Comparison of ENCODE assay signal across 8 mouse cellular contexts in the genomic region with DNA sequence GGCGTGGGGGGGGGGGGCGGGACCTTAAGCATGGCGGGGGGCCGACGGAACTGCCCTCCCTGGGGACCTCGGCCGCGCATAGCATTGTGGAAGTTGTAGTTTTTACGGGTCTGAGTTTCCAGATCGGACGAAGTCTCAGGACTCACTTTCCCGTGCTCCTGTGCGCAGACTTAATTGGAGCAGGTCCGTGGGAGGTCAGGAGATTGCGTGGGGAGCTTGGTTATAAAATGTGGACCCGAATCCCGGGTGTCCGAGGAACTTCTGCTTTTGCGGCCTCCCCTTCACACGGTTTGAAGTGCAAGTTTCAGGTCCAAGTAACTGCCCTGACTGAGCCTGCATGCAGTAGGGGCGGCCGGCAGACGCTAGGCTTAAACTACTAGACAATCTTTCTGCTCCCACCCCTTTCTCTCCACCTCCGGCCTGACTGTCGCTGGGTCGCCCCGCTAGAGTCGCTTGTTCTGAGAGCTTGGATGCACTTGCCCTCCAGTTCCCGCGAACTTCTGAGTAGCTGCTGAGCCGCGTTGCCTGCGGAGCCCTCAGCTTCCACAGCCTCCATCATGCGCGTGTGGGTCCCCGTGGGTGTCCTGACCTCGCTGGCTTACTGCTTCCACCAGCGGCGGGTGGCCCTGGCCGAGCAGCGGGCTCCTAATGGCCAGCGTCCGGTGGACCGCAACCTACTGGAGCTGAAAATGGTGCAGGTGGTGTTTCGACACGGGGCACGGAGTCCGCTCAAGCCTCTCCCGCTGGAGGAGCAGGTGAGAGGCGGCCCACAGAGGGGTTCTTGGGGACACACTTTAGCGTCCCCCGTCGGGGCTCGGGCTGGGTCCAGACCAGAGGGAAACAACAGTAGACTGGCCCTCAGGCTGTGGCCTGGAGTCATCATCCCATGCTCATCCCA. TPM values are rescaled to one million over a fixed set of nuclear protein-coding genes. Genes with fewer than 3 reads are reported as not detected.
DNase-seq lines count a peak whose midpoint lies in the region; ATAC-seq lines count a peak whose summit lies in the region.

A gene (plus strand): TSS at position 167 of the 898 bp plus-strand sequence.

- peak within 1 kb of the TSS; percentile 81 for H3K4me2 ChIP-seq in hindbrain, embryonic 11.5 days (replicated peaks; ENCODE audit: low read depth, low read length)

- H3K4me1 ChIP-seq in hindbrain, embryonic 11.5 days (replicated peaks; ENCODE audit: control insufficient read depth, insufficient read depth, low read length), result peaks cover 4% of the 10 kb centered on the region; the same call in 1 of the 2 replicates

- H3K4me3 ChIP-seq in hindbrain, embryonic 11.5 days (ENCODE audit: low read depth, low read length), result peak within 1 kb of the TSS; percentile 79

- H3K27me3 ChIP-seq in hindbrain, embryonic 11.5 days (ENCODE audit: control insufficient read depth, insufficient read depth, low read length), result no peaks in the 10 kb centered on the region

- H3K27ac ChIP-seq in hindbrain, embryonic 11.5 days (ENCODE audit: low read depth, low read length), result peak within 1 kb of the TSS; percentile 51; the same call in 1 of the 2 replicates

- DNase-seq in MN1 (ENCODE audit: low spot score), result peak; percentile 95
- DNase-seq in cerebellum, adult 9-10 months, result peak; percentile 91
- peak; percentile 92 to 93 for DNase-seq in frontal cortex, adult 2 months (ENCODE audit: extremely low spot score in 1 of 2, low spot score in 1 of 2)
- peak; percentile 92 for DNase-seq in hindbrain, embryonic 11.5 days (ENCODE audit: low spot score)
- peak; percentile 83 to 86 for DNase-seq in layer of hippocampus, postnatal 10 days (ENCODE audit: low spot score in 2 of 2)
- DNase-seq in lung, postnatal 10 days, result peak; percentile 95
- DNase-seq in ovary, postnatal 36 days (ENCODE audit: low spot score), result peak; percentile 84
- DNase-seq in thymus, postnatal 25 days, result peak; percentile 90

- peak within 1 kb of the TSS; percentile 79 for H3K9ac ChIP-seq in hindbrain, embryonic 11.5 days (ENCODE audit: low read depth, low read length)

- no peaks in the 10 kb centered on the region for H3K9me3 ChIP-seq in hindbrain, embryonic 11.5 days (ENCODE audit: control insufficient read depth, low read length)

- peak; percentile 95 for ATAC-seq in hindbrain, embryonic 11.5 days (ENCODE audit: low FRiP score)

- H3K36me3 ChIP-seq in hindbrain, embryonic 11.5 days (ENCODE audit: control insufficient read depth, insufficient read depth, low read length), result no peaks in the 10 kb centered on the region

- under 1% methylated on average over 53 of the region's 54 CpGs for WGBS in hindbrain, embryonic 11.5 days

RNA-seq across cellular contexts. Expression of the gene that starts here (rescaled TPM):
- polyA plus RNA-seq in frontal cortex, adult 2 months (2012; rRNA removed), result 43.2 and 47.8 TPM in 2 replicates
- 18.1 and 21.1 TPM in 2 replicates for polyA plus RNA-seq in hindbrain, embryonic 11.5 days (2014; fragmentation: Nextera tagmentation; extraction: Ambion mirVana)
- 10 to 100 TPM; 19.0 to 23.4 TPM for total RNA-seq in layer of hippocampus, postnatal 10 days (2021)

Comparison
In these comparisons a context has a peak if more than half of its experiments do, and no peak if none do; other contexts are left out.
1. Peak in every context shown above with its lines: DNase-seq, ATAC-seq, H3K4me3 ChIP-seq and H3K27ac ChIP-seq.